ENCODE assay signal across 8 mouse cellular contexts in genomic region chr4:85402823-85403222, GRCm38 (mm10).
A peak's percentile ranks its signal among the peaks of the same experiment; 100 is the strongest.
DNase-seq lines count a peak whose midpoint lies in the region; ATAC-seq and TF ChIP-seq lines count a peak whose summit lies in the region.

No protein-coding gene starts in this region.

- H3K27me3 ChIP-seq in spleen, adult 2 months (ENCODE audit: control insufficient read depth, insufficient read depth, low read length): no peaks in the 10 kb centered on the region
- no peaks in the 10 kb centered on the region for H3K27me3 ChIP-seq in embryonic facial prominence, embryonic 11.5 days (ENCODE audit: control insufficient read depth, insufficient read depth, low read length)

- peak; percentile 40 for DNase-seq in cerebellum, adult 9-10 months
- no peak for DNase-seq in cerebellum, adult 11 months
- no peak for DNase-seq in spleen, adult 2 months (ENCODE audit: low read depth in 1 of 2, low spot score in 2 of 2)
- no peak for DNase-seq in spleen, adult 12 weeks (ENCODE audit: low spot score)
- DNase-seq in embryonic facial prominence, embryonic 11.5 days (ENCODE audit: low spot score): peak; percentile 92
- peak; percentile 90 for DNase-seq in kidney, postnatal 10 days
- peak; percentile 86 for DNase-seq in lung, postnatal 14 days
- DNase-seq in telencephalon, adult 2 months (ENCODE audit: low read depth, low spot score): peak; percentile 16

- no peak overlapping the region for H3K4me2 ChIP-seq in embryonic facial prominence, embryonic 11.5 days (ENCODE audit: low read depth, low read length)

- 31% methylated on average over 4 of the region's 4 CpGs for WGBS in spleen, adult 2 months
- 40% methylated on average over 4 of the region's 4 CpGs for WGBS in embryonic facial prominence, embryonic 11.5 days

- peak; percentile 14; the same call in 1 of the 2 replicates for TF ChIP-seq CTCF in spleen, adult 2 months (IDR thresholded peaks at IDR 0.05; ENCODE audit: extremely low read depth, insufficient read depth, insufficient read length, insufficient replicate concordance)

- no peaks in the 10 kb centered on the region for H3K36me3 ChIP-seq in spleen, adult 2 months (ENCODE audit: control insufficient read depth, insufficient read depth, low read length)
- no peaks in the 10 kb centered on the region for H3K36me3 ChIP-seq in embryonic facial prominence, embryonic 11.5 days (replicated peaks; ENCODE audit: control insufficient read depth, insufficient read depth, low read depth, low read length)

- no peak overlapping the region for H3K9ac ChIP-seq in embryonic facial prominence, embryonic 11.5 days (replicated peaks; ENCODE audit: low read length)

- H3K4me1 ChIP-seq in spleen, adult 2 months (ENCODE audit: control insufficient read depth, insufficient read depth, insufficient read length): no peaks in the 10 kb centered on the region
- H3K4me1 ChIP-seq in embryonic facial prominence, embryonic 11.5 days (ENCODE audit: control insufficient read depth, insufficient read depth, low read length): no peaks in the 10 kb centered on the region

- no peak overlapping the region for H3K4me3 ChIP-seq in spleen, adult 2 months (ENCODE audit: extremely low read depth, insufficient read depth, insufficient read length)
- H3K4me3 ChIP-seq in embryonic facial prominence, embryonic 11.5 days (ENCODE audit: low read depth, low read length): no peak overlapping the region

- ATAC-seq in embryonic facial prominence, embryonic 11.5 days (replicated peaks; ENCODE audit: insufficient number of reproducible peaks, low FRiP score, low TSS enrichment, low read depth): no peak

- H3K27ac ChIP-seq in spleen, adult 2 months (ENCODE audit: insufficient read depth, low read length): no peak overlapping the region
- no peak overlapping the region for H3K27ac ChIP-seq in embryonic facial prominence, embryonic 11.5 days (replicated peaks; ENCODE audit: low read depth, low read length)

- TF ChIP-seq POLR2A in spleen, adult 2 months (IDR thresholded peaks at IDR 0.05; ENCODE audit: low read depth, low read length): no peak

- H3K9me3 ChIP-seq in embryonic facial prominence, embryonic 11.5 days (replicated peaks; ENCODE audit: control insufficient read depth, low read length): no peaks in the 10 kb centered on the region

Comparison
In these comparisons a context has a peak if more than half of its experiments do, and no peak if none do; other contexts are left out.
1. DNase-seq: peak in cerebellum, adult 9-10 months (single experiment), embryonic facial prominence, embryonic 11.5 days (single experiment), kidney, postnatal 10 days (single experiment), lung, postnatal 14 days (single experiment) and telencephalon, adult 2 months (single experiment); none in cerebellum, adult 11 months (single experiment), spleen, adult 2 months (0 of 2) and spleen, adult 12 weeks (single experiment).